Mouse (Mus musculus) thymus, postnatal 36 days (tissue): ENCODE results near the gene Ano4.

Experiments used
- DNase-seq, 2 experiments: peaks; one replicate each; pipeline ENCODE4 v3.0.0; 2022; ENCODE audit warnings: mixed read lengths in 2 of 2

Gene Ano4

DNA sequence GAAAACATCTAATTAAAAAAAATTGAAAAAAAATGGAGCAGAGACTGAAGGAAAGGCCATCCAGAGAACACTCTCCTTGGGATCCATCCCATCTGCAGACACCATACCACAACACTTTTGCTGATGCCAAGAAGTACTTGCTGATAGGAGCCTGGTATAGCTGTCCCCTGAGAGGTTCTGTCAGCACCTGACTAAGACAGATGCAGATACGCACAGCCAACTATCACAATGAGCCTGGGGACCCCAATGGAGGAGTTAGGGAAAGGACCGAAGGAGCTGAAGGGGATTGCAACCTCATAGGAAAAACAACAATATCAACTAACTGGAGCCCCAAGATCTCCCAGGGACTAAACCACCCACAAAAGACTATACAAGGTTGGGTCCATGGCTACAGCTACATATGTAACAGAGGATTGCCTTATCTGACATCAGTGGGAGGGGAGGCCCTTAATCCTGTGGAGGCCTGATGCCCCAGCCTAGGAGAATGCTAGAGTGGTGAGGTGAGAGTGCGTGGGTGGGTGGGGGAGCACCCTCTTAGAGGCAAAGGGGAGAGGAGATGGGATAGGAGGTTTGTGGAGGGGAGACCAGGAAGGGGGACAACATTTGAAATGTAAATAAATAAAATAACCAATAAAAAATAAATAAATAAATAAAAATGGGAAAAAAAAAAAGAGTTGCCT is 71.4 kb downstream of the Ano4 start:
- DNase-seq = no peak

- DNase-seq = no peak
Measured at GRCm38 (mm10) chr10:89267312-89267711, 77.2 kb downstream of the Ano4 start.

DNA sequence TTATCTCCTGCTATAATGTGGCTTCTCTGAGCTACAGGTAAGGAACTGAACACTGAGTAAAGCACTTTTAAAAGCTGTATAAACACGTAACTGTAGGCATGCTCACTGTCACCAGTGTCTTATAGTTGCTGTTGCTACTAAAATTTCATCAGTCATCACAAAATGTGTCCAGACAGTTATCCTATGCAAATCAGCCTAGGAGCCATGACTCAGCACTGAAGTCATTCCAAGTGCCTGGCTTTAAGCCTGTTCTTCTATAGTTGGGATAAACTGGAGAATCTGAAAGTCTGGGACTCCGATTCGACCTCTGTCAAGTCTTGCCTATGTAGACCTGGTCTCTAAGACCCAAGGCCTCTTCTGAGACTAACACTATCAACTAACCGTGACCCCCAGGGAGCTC is 81.2 kb downstream of the Ano4 start:
- DNase-seq = no peak

DNA sequence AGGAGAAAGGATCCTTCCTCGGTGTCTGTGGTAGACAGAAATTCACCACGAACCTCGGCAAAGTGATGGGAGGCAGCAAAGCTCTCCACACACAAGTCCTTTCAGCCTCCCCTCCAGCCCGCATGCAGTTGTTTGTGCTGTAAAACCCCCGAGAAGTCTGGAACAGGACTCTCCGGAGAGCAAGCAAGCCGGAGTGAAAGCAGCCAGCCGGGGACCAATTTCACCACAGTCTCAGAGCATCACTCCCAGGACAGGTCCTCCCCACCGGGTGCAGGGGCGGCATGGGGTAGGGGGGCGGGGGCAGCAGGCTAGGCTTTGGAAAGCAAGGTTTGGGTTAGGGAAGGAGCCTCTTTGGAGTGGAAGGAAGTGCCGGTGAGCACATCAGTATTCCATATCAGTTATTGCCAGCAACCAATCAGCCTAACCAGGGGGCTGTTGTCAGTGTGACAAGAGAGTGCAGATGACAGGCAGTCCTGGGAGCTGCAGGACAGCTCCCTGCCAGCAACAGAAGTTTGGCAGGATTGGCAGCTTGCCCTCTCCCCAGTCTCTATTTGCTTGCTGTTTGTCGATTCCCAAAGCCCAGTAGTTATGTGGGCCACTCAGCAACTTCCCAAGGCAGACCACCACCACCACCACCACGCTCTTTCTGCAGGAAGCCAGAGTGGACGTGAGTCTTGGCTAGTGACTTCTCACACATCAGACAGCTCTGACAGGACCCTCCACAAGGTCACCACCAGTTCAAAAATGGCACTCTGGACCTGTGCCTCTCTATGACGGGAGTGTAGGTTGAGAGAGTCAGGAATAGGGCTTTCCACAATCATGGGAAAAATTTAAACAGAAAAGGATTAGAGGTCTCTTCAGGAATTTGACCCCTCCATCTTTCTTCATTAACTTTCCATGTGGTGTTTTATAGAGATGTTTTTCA is 86.8 kb downstream of the Ano4 start:
- DNase-seq = no peak

GRCm38 (mm10) chr10:89256762-89257456 is 87.7 kb downstream of the Ano4 start:
- no peak for DNase-seq

- no peak for DNase-seq
Measured at GRCm38 (mm10) chr10:89254765-89255164, 89.8 kb downstream of the Ano4 start.

DNA sequence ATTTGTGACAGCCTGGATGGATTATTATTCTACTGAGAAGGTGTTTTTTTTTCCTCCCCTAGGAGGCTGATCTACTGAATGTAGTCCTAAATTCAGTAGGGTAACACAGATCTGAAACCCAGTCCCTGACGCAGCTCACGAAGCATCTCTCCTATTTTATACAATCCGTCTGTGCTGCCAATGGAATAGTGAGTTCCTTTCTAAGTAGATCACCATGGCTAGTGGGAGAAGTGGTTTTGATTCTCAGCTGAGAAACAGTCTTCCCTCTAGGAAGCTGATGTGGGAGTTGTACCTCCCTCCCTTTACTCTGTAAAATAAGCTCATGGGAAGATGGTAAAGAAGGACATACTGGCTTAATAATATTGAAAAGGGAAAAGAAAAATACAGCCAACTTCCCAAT is 90.8 kb downstream of the Ano4 start:
- no peak for DNase-seq

DNA sequence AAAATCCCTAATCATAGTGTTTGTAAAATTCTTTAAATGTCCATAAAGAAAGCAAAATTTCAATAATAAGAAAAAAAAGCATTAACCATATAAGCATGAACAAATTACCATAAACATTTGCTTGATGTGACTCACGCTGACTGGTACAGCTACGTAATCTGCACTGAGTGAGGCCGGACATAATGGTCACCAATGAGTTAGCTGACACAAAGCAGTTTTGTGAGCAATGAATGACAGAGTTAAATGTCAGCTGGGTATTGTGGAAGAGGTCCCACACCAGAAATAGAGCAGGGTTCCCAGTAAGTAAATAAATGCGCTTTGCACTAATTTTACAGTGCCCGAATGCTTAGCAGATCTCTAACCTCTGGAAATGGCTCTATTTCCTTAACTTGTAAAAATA is 91.9 kb downstream of the Ano4 start:
- no peak for DNase-seq

GRCm38 (mm10) chr10:89243808-89244207 is 100.8 kb downstream of the Ano4 start:
- DNase-seq = no peak

DNA sequence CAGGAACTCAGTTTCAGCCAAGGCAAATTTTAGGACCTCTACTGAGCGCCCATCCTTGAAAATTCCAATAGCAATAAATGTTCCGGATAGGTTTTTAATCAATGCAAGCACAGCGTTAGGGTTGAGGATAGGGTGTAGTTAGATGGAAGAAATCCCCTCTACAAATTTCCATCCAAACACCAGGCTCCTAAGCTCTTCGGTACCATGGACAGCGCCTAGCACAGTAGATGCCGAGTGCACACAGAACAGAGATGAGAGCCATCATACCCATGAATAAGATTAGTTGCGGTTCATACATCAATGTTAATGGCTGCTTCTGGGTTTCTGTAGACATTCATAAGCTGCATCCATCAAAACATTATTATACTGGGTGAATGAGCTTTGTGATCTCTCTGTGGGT is 120.0 kb downstream of the Ano4 start:
- DNase-seq = no peak

DNA sequence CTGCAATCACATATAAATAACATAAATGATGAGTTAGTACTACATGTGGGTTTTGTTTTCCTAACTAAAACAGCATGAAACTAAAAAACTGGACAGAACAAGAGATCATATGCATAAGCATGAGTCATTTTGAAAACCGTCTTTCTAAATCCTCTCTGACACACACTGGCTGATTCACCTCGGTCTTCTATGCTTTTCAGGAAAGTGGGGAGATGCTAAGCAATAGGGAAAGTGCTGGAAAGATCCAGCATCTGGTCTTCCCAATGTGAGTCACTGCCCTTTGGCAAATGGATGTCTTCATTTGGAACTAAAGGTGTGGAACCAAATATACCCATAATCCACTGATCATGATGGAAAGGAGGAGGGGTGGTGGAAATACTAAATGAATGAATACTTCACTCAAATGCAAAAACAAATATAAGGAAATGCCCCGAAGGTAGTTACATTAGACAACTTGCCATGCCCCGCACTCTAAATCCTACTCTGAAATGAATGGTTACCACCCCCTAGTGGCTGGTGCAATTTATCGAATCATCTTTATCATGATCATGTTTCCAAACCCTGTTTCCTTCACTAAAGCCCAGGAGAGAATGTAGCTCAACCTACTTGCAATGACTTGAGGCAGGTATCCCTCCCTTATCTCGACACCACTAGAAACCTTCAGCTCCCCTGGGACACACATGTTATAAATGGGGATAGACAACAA is 122.1 kb downstream of the Ano4 start:
- DNase-seq = no peak

GRCm38 (mm10) chr10:89216078-89216477 is 128.5 kb downstream of the Ano4 start:
- no peak for DNase-seq

- DNase-seq = no peak
Measured at GRCm38 (mm10) chr10:89205858-89206257, 138.7 kb downstream of the Ano4 start.

GRCm38 (mm10) chr10:89196444-89196843 is 148.1 kb downstream of the Ano4 start:
- no peak for DNase-seq

GRCm38 (mm10) chr10:89195068-89195467 is 149.5 kb downstream of the Ano4 start:
- DNase-seq = no peak

DNA sequence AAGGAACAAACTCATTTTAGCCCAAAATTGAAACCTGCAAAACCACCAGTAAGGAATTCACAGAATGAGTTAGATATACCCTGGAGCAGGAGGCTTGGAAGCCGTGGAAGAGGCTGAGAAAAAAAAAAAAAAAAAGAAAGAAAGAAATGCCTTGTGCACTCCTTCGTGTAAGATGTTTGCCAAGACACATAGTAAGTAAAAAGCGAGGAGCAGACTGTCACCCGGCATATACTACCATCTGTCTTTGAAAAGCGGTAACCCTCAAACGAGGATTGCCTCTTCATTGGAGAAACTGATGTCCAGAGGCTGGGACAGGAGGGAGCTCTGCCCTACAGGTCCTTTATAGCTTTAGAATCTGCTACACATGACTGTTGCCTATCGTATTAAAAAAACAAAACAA is 150.1 kb downstream of the Ano4 start:
- no peak for DNase-seq

GRCm38 (mm10) chr10:89177921-89178320 is 166.6 kb downstream of the Ano4 start:
- DNase-seq = no peak

GRCm38 (mm10) chr10:89164533-89164932 is 180.0 kb downstream of the Ano4 start:
- no peak for DNase-seq

DNA sequence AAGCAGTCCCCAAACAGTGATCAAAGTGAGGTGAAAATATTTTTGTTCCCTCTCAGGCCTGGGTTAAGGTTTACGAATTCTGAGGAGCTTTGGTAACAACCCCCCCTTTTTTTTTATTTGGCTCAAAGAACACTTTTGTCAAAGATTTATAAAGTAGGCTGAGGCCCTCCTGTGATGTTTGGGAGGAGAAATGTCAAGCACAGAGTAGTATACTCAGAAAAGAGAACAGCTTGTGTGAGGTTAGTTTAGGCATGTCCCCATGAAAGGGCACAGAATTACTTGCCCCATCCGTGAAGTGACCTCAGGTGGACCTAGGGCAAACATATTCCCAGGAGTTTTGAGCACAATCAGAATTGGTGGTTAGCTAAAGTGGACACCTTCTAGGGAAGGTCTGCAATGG is 189.1 kb downstream of the Ano4 start:
- DNase-seq = no peak

DNA sequence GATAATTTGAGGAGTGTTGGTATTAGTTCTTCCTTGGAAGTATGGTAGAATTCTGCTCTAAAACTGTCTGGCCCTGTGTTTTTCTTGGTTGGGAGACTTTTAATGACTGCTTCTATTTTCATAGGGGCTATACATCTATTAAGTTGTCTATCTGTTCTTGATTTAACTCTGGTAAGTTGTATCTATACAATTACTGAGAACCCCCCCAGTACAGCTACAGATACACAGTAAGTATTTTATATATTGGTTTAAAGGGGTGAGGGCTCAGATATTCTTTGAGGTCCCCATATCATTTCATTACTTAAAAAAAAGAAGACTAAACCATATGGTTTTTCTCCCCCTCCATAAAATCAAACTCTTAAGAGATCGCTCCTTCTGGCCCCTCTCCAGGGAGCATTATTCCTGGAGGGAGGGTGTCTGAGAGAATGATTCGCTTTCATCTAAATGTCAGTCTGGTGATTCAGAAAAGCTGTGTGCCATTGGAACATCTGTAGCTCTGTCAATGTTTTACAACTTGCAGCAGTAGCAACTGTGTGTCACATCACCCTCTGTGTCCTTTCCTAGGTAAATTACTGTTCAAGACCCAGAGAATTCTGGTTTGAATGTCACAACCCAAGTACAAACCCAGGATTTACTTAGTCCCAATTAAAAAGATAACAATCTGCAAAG is 189.6 kb downstream of the Ano4 start:
- DNase-seq = no peak

DNA sequence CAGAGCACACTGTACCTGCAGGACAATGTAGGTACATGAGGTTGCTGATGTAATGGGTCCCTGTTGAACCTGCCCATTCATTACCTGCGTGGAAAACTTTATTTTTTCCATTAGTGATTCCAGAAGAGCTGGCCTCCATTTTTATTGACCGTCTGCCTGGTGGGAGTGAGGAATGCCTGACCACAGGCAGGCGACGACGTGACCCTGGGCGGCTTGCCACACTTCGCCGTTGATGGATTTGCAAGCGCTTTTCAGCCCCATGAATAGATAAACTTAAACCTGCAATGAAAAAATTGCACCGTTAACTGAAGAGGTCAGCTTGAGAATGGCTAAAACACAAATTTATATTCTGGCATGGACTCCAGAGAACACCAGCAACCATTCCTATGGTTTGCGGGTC is 195.4 kb downstream of the Ano4 start:
- no peak for DNase-seq

- DNase-seq = no peak
Measured at GRCm38 (mm10) chr10:89121391-89121790, 223.2 kb downstream of the Ano4 start.
